Comparison of ENCODE assay signal across 9 mouse cellular contexts in the genomic region with DNA sequence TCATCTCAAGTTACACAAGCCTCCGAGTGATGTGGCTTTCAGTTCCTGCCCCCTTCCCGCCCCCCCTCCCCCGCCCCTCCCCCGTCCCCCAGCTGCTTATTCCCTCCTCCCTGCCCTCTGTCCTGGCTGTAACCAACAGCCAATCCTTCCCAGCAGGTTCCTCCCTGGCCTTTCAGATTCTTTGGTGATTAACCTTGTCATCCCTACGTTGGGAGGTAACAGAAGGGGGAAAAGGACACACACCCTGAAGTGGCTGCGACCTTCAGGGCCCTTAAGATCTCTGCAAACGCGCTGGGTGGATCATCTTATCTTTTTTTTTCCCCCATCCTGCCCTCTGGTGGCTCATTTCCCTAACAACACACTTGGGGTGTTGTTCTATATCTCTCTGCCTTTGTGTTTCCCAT. TPM values are rescaled to one million over a fixed set of nuclear protein-coding genes. Genes with fewer than 3 reads are reported as not detected.
DNase-seq lines count a peak whose midpoint lies in the region; ATAC-seq lines count a peak whose summit lies in the region.
"Had no signal": no experiment of that assay in that cellular context is flagged by ENCODE, and none has a peak within 500 bp of the region (broad histone marks: within the 10 kb centered on the region; RNA-seq: fewer than 3 reads in every experiment).

No protein-coding gene starts in this region.

- no peak for ATAC-seq in limb, embryonic 12.5 days (ENCODE audit: insufficient number of reproducible peaks, insufficient read depth, low FRiP score, low TSS enrichment, low read depth)

- H3K27ac ChIP-seq in heart, embryonic 10.5 days = peak overlapping the region; percentile 67; the same call in 1 of the 2 replicates
- H3K27ac ChIP-seq in limb, embryonic 12.5 days = no peak overlapping the region

- no peak for DNase-seq in heart, embryonic 10.5 days (ENCODE audit: low spot score)
- no peak for DNase-seq in heart, adult 9 months (ENCODE audit: low spot score in 2 of 2)
- peak; percentile 60 for DNase-seq in CD4-positive, CD25-positive, alpha-beta regulatory T cell, adult 2 months (ENCODE audit: low read depth, low spot score)
- DNase-seq in embryo, embryonic 11 days = peak; percentile 72
- peak; percentile 62 for DNase-seq in thymus, postnatal 14 days
- DNase-seq in cerebellum, adult 11-12 months = no peak
- DNase-seq in right cerebral cortex, adult 2 months (ENCODE audit: low spot score in 2 of 2) = no peak

- WGBS in heart, embryonic 10.5 days = 1% methylated on average over 7 of the region's 8 CpGs
- 4% methylated on average over 5 of the region's 8 CpGs for WGBS in limb, embryonic 12.5 days

- H3K4me1 ChIP-seq in heart, embryonic 10.5 days = peaks cover 59% of the 10 kb centered on the region
- peaks cover 17% of the 10 kb centered on the region for H3K4me1 ChIP-seq in limb, embryonic 12.5 days (replicated peaks)

- H3K9ac ChIP-seq in limb, embryonic 12.5 days (replicated peaks) = no peak overlapping the region

- H3K9me3 ChIP-seq in heart, embryonic 10.5 days = no peaks in the 10 kb centered on the region
- H3K9me3 ChIP-seq in limb, embryonic 12.5 days = 0 out of 2 replicates have a peak, but pooled peaks cover 5% of the 10 kb centered on the region

- peaks cover 8% of the 10 kb centered on the region; the same call in 1 of the 2 replicates for H3K27me3 ChIP-seq in heart, embryonic 10.5 days (ENCODE audit: insufficient read depth, poor library complexity, severe bottlenecking)
- H3K27me3 ChIP-seq in limb, embryonic 12.5 days = peaks cover under 1% of the 10 kb centered on the region; the same call in 1 of the 2 replicates

- H3K36me3 ChIP-seq in heart, embryonic 10.5 days = no peaks in the 10 kb centered on the region
- no peaks in the 10 kb centered on the region for H3K36me3 ChIP-seq in limb, embryonic 12.5 days

- H3K4me3 ChIP-seq in heart, embryonic 10.5 days = peak overlapping the region; percentile 58; the same call in 1 of the 2 replicates
- H3K4me3 ChIP-seq in limb, embryonic 12.5 days (replicated peaks) = 0 out of 2 replicates have a peak overlapping the region, but pooled peaks have one; percentile 9
- H3K4me3 ChIP-seq: myocyte had no signal

- peak overlapping the region; percentile 77 for H3K4me2 ChIP-seq in limb, embryonic 12.5 days

RNA-seq across cellular contexts. Expression of gene Tbc1d2, which starts 15.4 kb away (rescaled TPM):
- 0.55 and 0.98 TPM in 2 replicates for polyA plus RNA-seq in heart, embryonic 10.5 days (2016; fragmentation: Nextera tagmentation; extraction: Ambion mirVana)
- 1.9 and 2.1 TPM in 2 replicates for polyA plus RNA-seq in limb, embryonic 12.5 days (2016; fragmentation: Nextera tagmentation; extraction: Ambion mirVana)

Comparison
In these comparisons a context has a peak if more than half of its experiments do, and no peak if none do; other contexts are left out.
1. DNase-seq: peak in CD4-positive, CD25-positive, alpha-beta regulatory T cell, adult 2 months (single experiment), embryo, embryonic 11 days (single experiment) and thymus, postnatal 14 days (single experiment); none in heart, embryonic 10.5 days (single experiment), heart, adult 9 months (0 of 2), cerebellum, adult 11-12 months (single experiment) and right cerebral cortex, adult 2 months (0 of 2).